In genomic region chr6:131247206-131247605, GRCm38 (mm10) we compare ENCODE assay signal across 22 mouse cellular contexts. TPM values are rescaled to one million over a fixed set of nuclear protein-coding genes. Genes with fewer than 3 reads are reported as not detected.
DNase-seq lines count a peak whose midpoint lies in the region; ATAC-seq and TF ChIP-seq lines count a peak whose summit lies in the region.
"Had no signal": no experiment of that assay in that cellular context is flagged by ENCODE, and none has a peak within 500 bp of the region (broad histone marks: within the 10 kb centered on the region; RNA-seq: fewer than 3 reads in every experiment).

Klra2 (minus strand) TSS chr6:131247362.

- intact Hi-C loops in gastrocnemius, postnatal 14 days (cut with DNase I; ENCODE audit: low total_unique reads) = no loop called here

- peak within 1 kb of the TSS; percentile 40 for H3K4me3 ChIP-seq in bone marrow, adult 2 months (replicated peaks; ENCODE audit: control insufficient read depth, low read depth, low read length)
- H3K4me3 ChIP-seq: forebrain, embryonic 10.5 days; heart, embryonic 10.5 days; limb, embryonic 12.5 days had no signal

- TF ChIP-seq POLR2A in bone marrow, adult 2 months (IDR thresholded peaks at IDR 0.05; ENCODE audit: borderline replicate concordance, control insufficient read depth, low read depth, low read length) = no peak

- TF ChIP-seq CTCF in bone marrow, adult 2 months (IDR thresholded peaks at IDR 0.05; ENCODE audit: control insufficient read depth, insufficient read depth, low read length) = no peak

- H3K27ac ChIP-seq in bone marrow, adult 2 months (ENCODE audit: control insufficient read depth, insufficient read depth, low read depth, low read length, poor library complexity) = no peak within 1 kb of the TSS; the same call in 1 of the 2 replicates
- H3K27ac ChIP-seq: forebrain, embryonic 10.5 days; heart, embryonic 10.5 days; kidney, postnatal 0 days; limb, embryonic 12.5 days; stomach, postnatal 0 days had no signal

- ATAC-seq in megakaryocyte progenitor cell, adult 5-6 weeks (replicated peaks; ENCODE audit: poor library complexity) = peak; percentile 97
- no peak for ATAC-seq in frontal cortex, adult (ENCODE audit: low TSS enrichment)
- ATAC-seq: midbrain, embryonic 16.5 days had no signal

- WGBS in bone marrow, adult 2 months = 11% methylated on average over 2 of the region's 2 CpGs

- peak; percentile 29 for DNase-seq in heart, adult 11 months
- DNase-seq in heart, adult 9 months (ENCODE audit: low spot score in 2 of 2) = no peak
- peak; percentile 39 for DNase-seq in 3134 (ENCODE audit: extremely low read depth, insufficient read length, low spot score)
- no peak for DNase-seq in spleen, postnatal 10 days (ENCODE audit: low spot score in 2 of 2)
- DNase-seq in gastrocnemius, postnatal 14 days = no peak
- DNase-seq: adrenal gland, adult 2 months; cerebellum, adult 11 months; cerebellum, postnatal 36 days; kidney, adult 18-20 months; lung, adult 2 months; right cerebral cortex, postnatal 4 days had no signal

- H3K4me1 ChIP-seq in bone marrow, adult 2 months (ENCODE audit: control insufficient read depth, insufficient read depth, low read length) = no peaks in the 10 kb centered on the region
- H3K4me1 ChIP-seq: forebrain, embryonic 10.5 days; heart, embryonic 10.5 days; limb, embryonic 12.5 days had no signal

RNA-seq across cellular contexts. Expression of gene Klra2, which starts in this region (rescaled TPM):
- polyA plus RNA-seq in bone marrow, adult 2 months (2011; ENCODE audit: insufficient read depth, insufficient read length, low replicate concordance, missing spikeins) = 7.9 and 9.2 TPM in 2 replicates
- 1.3 and 3.2 TPM in 2 replicates for total RNA-seq in megakaryocyte progenitor cell, adult 5-6 weeks (2015)
- 0.57 and 1.7 TPM in 2 replicates for total RNA-seq in megakaryocyte progenitor cell, adult 5-6 weeks (2017)
- not detected for total RNA-seq in gastrocnemius, postnatal 14 days (2021)
- total RNA-seq: megakaryocyte-erythroid progenitor cell, adult 5-6 weeks had no signal
- polyA plus RNA-seq: forebrain, embryonic 10.5 days; heart, embryonic 10.5 days; hindbrain, embryonic 11.5 days; limb, embryonic 12.5 days had no signal

Comparison
In these comparisons a context has a peak if more than half of its experiments do, and no peak if none do; other contexts are left out.
1. DNase-seq: peak in heart, adult 11 months (single experiment) and 3134 (single experiment); none in heart, adult 9 months (0 of 2), spleen, postnatal 10 days (0 of 2) and gastrocnemius, postnatal 14 days (single experiment).